Mouse (Mus musculus): ENCODE data around the gene Kcna7.
A peak's percentile ranks its signal among the peaks of the same experiment; 100 is the strongest.

Gene Kcna7

DNA sequence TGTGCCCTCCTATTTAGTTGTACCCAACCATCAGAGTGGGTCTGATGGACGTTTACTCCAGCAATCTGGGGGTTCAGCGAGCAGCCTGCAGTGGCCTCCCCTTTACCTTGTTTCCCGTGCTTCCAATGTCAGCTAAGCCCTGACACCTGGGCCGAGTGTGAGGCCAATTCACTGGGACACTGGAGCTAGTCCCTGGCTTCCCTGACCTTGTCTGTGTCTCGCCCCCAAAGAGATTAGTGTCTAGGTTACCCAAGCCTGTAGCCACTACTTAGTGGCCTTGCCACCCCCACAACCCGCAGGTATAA lies 15.1 kb downstream of the Kcna7 start, which contains the start of gene Lhb:
Gene Lhb, plus strand, starts transcription at position 206 of the 305 bp plus-strand sequence.
- no peak for DNase-seq (ENCODE audit: low spot score in 2 of 2)

DNA sequence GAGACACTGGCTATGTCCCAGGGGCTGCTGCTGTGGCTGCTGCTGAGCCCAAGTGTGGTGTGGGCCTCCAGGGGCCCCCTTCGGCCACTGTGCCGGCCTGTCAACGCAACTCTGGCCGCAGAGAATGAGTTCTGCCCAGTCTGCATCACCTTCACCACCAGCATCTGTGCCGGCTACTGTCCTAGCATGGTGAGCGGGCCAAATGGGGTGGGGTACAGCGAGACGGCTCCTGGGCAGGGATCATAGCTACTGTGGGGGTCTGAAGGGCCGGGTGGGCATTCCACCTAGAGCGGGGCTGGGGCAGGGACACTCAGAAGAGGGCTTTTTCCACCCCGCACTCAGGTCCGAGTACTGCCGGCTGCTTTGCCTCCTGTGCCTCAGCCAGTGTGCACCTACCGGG lies 15.7 kb downstream of the Kcna7 start:
- DNase-seq (ENCODE audit: low spot score in 2 of 2) = no peak

DNA sequence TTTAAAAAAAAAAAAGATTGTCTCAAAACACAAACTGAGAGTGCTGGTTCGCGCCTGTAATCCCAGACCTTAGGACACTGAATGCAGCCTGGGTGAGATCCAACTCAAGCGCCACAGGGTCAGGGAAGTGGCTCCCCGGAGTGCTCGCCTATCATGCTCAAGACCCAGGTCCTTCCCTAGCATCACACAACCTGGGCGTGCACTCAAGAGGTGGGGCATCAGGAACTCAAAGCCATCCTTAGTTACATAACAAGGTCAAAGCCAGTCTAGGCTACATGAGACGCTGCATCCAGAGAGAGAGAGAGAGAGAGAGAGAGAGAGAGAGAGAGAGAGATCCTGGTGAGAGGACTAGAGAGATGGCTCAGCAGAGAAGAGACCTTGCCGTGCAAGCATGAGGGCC lies 21.1 kb downstream of the Kcna7 start:
- no peak for DNase-seq (ENCODE audit: low spot score in 2 of 2)

DNA sequence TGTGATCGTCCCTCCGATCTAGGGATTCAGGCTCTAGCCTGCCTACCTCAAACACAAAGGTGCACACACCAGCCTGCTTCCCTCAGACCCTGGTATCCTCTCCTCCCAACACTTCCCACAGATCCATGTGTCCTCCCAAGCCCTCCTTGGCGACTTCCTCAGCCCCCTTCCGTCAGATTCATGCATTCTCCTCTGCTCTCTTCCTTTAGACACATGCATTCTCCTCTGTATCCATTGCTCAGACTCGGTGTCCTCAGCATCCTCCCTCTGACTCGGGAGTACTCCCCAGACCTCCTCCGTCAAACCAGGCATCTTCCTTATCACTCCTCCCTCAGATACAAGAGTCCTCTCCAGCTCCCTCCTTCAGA lies 28.4 kb downstream of the Kcna7 start:
- DNase-seq (ENCODE audit: low spot score in 2 of 2) = no peak

DNA sequence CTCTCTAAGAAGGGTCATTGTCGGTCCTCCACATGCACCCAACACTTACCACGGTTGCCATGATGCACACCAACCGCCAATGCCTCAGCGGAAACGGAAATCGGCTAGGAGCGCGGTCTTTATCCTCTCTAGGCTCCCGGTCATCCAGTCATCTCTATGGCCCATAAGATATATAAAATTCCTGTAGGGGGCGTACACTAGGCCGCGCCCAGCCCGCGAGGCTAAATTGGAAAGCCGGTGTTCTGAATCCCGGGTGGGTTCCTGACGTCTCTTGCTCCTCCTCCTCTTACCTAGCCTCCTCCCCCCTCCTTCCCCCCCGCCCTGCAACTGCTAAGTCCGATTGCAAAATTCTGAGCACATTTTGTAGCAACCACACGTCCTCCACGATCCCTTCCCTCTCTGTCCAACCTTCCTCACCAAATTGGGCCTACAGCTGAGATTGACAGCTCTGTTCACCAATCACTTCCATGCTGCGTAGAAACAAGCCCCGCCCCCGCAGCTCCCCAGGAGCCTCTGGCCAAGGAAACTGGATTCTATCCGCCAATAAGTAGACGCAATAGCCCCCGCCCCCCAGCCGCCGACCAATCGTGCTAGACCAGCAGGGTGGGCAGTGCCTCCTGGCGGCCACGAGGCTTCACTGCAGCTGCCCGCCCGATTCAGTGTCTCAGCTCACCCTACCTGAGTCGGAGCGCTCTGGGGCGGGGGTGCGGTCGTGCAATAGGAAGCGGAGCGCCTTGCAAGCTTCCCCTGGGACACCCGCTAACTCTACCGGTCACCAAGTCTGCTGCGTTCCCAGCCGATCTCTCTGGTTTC lies 29.0 kb downstream of the Kcna7 start, which contains the start of gene Gys1:
Gene Gys1, plus strand, starts transcription at position 642 of the 813 bp plus-strand sequence.
- DNase-seq (ENCODE audit: low spot score in 2 of 2) = peak; percentile 100

GRCm38 (mm10) chr7:45435038-45435437 lies 29.6 kb downstream of the Kcna7 start:
- no peak for DNase-seq (ENCODE audit: low spot score in 2 of 2)

GRCm38 (mm10) chr7:45436444-45436843 lies 31.0 kb downstream of the Kcna7 start:
- no peak for DNase-seq (ENCODE audit: low spot score in 2 of 2)

- no peak for DNase-seq (ENCODE audit: low spot score in 2 of 2)
These were observed 31.6 kb downstream of the Kcna7 start for GRCm38 (mm10) chr7:45437046-45437445.

DNA sequence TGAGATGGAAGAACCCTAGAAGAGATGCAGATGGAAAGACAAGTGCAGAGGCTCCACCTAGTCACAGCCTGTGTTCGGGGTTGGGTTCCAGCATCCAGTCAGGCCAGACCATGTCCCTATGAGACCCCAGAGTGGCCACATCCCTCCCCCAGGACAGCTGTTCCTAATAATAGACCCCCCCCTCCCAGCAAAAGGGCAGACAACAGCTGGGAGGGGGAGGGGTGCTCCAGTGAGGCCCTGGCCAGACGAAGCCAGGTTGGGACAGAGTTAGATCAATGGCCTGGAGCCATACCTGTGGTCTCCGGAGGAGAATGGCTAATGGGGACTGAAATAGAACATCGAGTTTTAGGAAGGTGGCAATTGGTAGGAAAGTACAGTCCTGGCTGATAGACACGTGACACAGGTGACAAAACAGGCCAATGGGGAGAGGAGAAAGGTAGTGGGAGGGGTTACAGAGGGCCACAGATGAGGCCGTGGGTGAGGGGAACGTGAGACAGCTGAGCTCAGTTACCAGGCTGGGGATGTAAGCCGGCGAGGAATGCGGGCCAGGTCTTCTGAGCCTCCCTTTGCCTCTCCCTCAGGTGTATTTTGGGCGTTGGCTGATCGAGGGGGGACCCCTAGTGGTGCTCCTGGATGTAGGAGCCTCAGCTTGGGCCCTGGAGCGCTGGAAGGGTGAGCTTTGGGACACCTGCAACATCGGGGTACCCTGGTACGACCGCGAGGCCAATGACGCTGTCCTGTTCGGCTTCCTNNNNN lies 32.2 kb downstream of the Kcna7 start, which contains the start of gene Ruvbl2:
Gene Ruvbl2, minus strand, starts transcription at position 576 of the 756 bp plus-strand sequence.
- DNase-seq (ENCODE audit: low spot score in 2 of 2) = no peak

DNA sequence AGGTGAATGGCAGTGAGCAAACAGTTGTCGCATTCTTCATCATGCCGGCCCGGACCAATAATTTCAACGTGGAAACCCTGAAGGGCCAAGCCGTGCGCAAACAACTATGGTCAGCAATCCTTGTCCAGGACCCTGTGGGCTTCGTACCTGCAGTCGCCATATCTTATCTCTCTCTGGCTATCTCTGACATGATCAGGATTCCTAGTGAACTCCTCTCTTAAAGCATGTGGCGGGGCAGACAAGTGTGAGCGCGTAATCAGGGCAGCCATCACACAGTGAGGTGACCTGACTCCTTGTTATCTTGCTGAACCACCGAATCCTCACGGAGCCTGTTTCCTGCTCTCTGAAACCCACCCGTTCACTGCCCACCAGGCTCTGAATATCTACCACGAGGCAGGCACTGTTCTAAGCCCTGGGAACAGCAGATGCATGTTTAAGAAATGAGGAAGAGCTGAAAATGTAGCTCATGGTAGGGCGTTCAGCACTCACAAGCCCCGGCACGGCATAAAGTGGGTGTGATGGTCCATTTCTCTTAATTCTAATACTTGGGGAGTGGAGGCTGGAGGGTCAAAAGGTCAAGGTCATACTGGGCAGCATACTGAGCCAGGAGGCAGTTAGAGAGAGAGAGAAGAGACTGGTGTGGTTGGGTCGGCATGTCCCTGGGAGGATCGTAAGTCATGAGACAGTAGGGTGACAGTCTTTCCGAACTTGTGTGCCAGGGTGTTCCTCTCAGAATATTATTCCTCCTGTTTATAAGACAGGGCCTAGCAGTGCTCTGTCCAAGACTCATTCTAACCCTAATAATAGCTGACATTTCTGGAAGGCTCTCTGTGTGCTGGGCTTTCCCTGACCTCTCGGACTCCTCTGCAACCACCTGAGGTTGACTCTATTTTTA lies 38.3 kb downstream of the Kcna7 start:
- no peak for DNase-seq (ENCODE audit: low spot score in 2 of 2)

GRCm38 (mm10) chr7:45446589-45446988 lies 41.1 kb downstream of the Kcna7 start:
- no peak for DNase-seq (ENCODE audit: low spot score in 2 of 2)

DNA sequence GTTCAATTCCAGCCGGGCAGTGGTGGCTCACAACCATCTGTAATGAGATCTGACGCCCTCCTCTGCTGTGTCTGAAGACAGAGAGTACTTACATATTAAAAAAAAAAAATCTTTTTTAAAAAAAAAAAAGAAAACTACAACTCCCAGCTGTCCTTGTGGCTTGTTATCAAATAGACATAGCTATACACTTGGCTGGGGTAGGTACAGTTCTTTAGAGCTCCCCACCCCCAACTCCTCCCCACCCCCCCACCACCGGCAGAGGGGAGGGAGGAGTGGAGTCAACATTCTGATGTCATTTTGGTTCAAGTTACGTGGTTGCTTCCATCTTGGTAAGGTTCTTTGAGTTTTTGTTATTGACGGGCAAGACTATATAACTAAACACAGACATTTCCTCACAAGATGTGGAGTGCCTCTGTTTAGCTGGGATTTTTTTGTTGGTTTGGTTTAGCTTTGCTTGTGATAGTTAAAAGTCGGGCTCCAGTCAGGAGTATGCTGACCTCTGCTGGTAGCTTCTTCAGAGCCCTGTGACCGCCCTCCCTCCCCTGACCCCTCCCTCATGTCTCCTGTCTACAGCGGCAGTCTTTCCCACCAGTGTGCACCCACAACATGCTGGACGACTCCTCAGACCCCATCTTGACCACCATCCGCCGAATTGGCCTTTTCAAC lies 42.0 kb downstream of the Kcna7 start:
- no peak for DNase-seq (ENCODE audit: low spot score in 2 of 2)

- no peak for DNase-seq (ENCODE audit: low spot score in 2 of 2)
These were observed 44.5 kb downstream of the Kcna7 start for GRCm38 (mm10) chr7:45449974-45450373.

DNA sequence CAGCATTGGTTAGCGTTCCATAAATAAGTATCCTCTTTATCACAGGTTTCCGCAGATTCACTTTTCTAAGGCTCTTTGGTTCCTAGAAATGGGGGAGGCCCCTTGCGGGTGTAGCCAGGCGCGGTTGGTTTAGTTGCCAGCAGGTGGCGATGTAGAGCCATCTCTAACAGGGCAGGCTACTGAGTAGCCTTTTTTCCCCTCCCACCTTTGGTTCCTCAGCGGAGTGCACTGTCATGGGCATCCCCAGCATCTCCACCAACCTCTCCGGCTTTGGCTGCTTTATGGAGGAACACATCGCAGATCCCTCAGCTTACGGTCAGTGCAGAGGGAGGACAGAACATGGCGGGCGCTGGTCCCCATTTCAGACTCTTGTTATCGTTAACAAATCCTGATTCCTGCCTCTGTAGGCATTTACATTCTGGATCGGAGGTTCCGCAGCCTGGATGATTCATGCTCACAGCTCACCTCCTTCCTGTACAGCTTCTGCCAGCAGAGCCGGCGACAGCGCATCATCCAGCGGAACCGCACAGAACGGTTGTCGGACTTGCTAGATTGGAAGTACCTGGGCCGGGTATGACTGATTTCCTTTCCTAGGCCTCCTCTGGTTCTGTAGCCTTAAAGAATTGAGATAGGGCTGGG lies 46.0 kb downstream of the Kcna7 start:
- peak; percentile 85 to 95 for DNase-seq (ENCODE audit: low spot score in 2 of 2)

DNA sequence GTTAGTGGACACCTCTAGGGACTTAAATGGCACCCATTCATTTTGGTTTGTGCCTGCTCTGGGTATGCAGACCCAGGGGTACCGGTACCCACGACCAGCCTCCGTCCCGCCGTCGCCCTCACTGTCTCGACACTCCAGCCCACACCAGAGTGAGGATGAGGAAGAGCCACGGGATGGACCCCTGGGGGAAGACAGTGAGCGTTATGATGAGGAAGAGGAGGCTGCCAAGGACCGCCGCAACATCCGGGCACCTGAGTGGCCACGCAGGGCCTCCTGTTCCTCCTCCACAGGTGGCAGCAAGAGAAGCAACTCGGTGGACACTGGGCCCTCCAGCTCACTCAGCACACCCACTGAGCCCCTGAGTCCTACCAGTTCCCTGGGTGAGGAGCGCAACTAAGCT lies 49.5 kb downstream of the Kcna7 start:
- DNase-seq (ENCODE audit: low spot score in 2 of 2) = no peak

DNA sequence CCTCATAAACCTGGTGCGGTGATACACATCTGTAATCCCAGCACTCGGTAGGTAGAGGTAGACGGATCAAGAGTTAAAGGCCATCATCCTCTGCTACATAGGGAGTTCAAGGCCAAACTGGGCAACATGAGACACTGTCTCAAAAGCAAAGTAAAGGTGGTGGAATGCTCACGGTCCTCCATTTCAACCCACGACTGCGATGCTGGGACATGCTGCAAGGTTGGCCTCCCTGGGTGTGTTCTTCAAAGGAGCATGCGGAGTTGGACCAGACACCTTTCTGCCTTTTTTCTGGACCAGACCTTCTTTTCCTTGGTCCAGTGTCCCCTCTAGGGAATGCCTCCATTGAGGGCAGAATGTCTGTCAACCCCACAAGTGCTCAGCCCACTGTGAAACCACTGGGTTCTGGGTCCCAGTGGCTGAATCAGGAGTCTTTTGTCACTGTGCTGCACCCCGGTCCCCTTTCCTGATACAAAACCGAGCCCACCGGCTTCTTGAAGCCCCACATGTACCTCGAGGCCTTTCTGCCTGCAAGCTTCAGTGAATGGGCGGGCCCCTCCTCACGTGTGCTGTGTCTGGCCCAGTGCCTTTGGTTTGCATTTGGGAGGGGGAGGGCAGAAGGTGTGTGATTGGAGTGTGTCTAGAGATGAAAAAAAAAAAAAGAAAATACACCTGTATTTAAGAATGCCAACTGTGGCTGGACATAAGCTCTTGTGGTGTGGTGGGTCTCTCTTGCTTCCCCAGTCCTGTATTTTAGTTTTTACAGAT lies 50.7 kb downstream of the Kcna7 start:
- no peak for DNase-seq (ENCODE audit: low spot score in 2 of 2)

- DNase-seq (ENCODE audit: low spot score in 2 of 2) = no peak
These were observed 51.3 kb downstream of the Kcna7 start for GRCm38 (mm10) chr7:45456721-45457203.

- DNase-seq (ENCODE audit: low spot score in 2 of 2) = no peak
These were observed 52.0 kb downstream of the Kcna7 start for GRCm38 (mm10) chr7:45457204-45458060.

All from spleen, postnatal 4 days (tissue).